Mouse (Mus musculus) limb, embryonic 12.5 days (tissue): ENCODE data around the gene Kti12. TPM values are rescaled to one million over a fixed set of nuclear protein-coding genes. Genes with fewer than 3 reads are reported as not detected.

Experiments used
- ATAC-seq: fragments of 200-750 bp; cut with Nextera tagmentation; 2 replicates; pipeline ENCODE4 v1.8.0; 2017; ENCODE audit warnings: low read depth, moderate TSS enrichment; ENCODE audit not compliant: insufficient number of reproducible peaks, insufficient read depth, low FRiP score, low TSS enrichment
- H3K27ac ChIP-seq: fragments of 300-500 bp; sonication (generic); 2 replicates; pipeline ENCODE4 v1.5.1; 2016; ENCODE audit warnings: mild to moderate bottlenecking, moderate library complexity
- H3K27me3 ChIP-seq: fragments of 300-500 bp; sonication (generic); 2 replicates; pipeline ENCODE4 v1.6.1; 2016; ENCODE audit warnings: mild to moderate bottlenecking, moderate library complexity
- H3K36me3 ChIP-seq: fragments of 300-500 bp; sonication (generic); 2 replicates; pipeline ENCODE4 v1.6.1; 2016; ENCODE audit warnings: mild to moderate bottlenecking, moderate library complexity
- H3K4me1 ChIP-seq: fragments of 300-500 bp; sonication (generic); replicated peaks from 2 replicates; pipeline ENCODE4 v1.6.1; 2016
- H3K4me2 ChIP-seq: fragments of 300-500 bp; sonication (generic); 2 replicates; pipeline ENCODE4 v1.6.1; 2016; ENCODE audit warnings: mild to moderate bottlenecking, moderate library complexity
- H3K4me3 ChIP-seq: fragments of 300-500 bp; sonication (generic); replicated peaks from 2 replicates; pipeline ENCODE4 v1.5.1; 2016; ENCODE audit warnings: mild to moderate bottlenecking
- H3K9ac ChIP-seq: fragments of 300-500 bp; sonication (generic); replicated peaks from 2 replicates; pipeline ENCODE4 v1.6.1; 2016; ENCODE audit warnings: mild to moderate bottlenecking, moderate library complexity
- H3K9me3 ChIP-seq: fragments of 300-500 bp; sonication (generic); 2 replicates; pipeline ENCODE4 v1.6.1; 2016; ENCODE audit warnings: mild to moderate bottlenecking, moderate library complexity
- whole genome bisulfite sequencing: fragments of 180-500 bp; shearing (Covaris S2); methylation state at CpG from one replicate; pipeline ENCODE4 v1.1.7; 2016; 5-methylcytosine and 5-hydroxymethylcytosine counted together
- polyA plus RNA-seq: library from polyadenylated mRNA; unstranded; fragments of >200 nt; fragmentation: Nextera tagmentation; extraction: Ambion mirVana; gene quantifications from 2 replicates; pipeline ENCODE4 v1.2.1, GENCODE M21; 2016

The Kti12 gene
- polyA plus RNA-seq = 53.4 and 54.7 TPM in 2 replicates

DNA sequence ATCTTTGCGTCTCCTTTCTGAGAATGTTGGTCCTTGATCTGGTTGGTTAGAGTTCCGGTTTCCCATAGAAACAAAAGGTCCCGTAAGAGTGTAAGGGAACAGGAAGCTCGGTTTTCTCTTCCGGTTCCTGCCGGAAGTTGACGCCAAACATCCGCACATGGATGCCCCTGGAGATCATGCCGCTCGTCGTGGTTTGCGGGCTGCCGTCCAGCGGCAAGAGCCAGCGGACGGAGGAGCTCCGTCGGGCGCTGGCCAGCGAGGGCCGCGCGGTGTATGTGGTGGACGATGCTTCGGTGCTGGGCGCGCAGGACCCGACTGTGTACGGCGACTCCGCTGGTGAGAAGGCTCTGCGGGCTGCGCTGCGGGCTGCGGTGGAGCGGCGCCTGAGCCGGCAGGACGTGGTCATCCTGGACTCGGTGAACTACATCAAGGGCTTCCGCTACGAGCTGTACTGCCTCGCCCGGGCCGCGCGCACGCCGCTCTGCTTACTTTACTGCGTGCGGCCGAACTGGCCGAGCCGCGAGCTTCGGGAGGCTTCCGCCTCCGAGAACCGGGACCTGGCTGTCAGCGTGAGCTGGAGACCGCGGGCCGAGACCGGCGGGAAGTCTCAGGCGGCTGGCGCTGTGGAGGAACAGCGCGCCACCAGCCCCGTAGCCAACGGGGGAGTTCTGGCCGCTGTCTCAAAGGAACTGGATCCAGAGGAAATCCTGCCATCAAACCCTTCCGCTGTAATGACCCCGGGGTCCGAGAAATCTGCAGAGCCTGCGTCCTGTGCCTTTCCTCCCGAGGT is at the start of gene Kti12:
Gene Kti12, plus strand, starts transcription at position 71 of the 790 bp plus-strand sequence.
- peak within 1 kb of the TSS; percentile 89 for H3K27ac ChIP-seq
- no peaks in the 10 kb centered on the region for H3K27me3 ChIP-seq
- H3K9ac ChIP-seq = peak within 1 kb of the TSS; percentile 84
- peak within 1 kb of the TSS; percentile 92 for H3K4me3 ChIP-seq
- under 1% methylated on average over 77 of the region's 77 CpGs for WGBS
- H3K4me1 ChIP-seq = peaks cover 13% of the 10 kb centered on the region
- peak within 1 kb of the TSS; percentile 97 for H3K4me2 ChIP-seq
- peaks cover 23% of the 10 kb centered on the region for H3K36me3 ChIP-seq
- ATAC-seq = peak; percentile 79
- H3K9me3 ChIP-seq = no peaks in the 10 kb centered on the region

GRCm38 (mm10) chr4:108798083-108798830 is 49.3 kb upstream of the Kti12 start:
- no peak overlapping the region for H3K4me3 ChIP-seq
- no peaks in the 10 kb centered on the region for H3K4me1 ChIP-seq
- H3K4me2 ChIP-seq = no peak overlapping the region
- H3K27ac ChIP-seq = no peak overlapping the region
- no peaks in the 10 kb centered on the region for H3K27me3 ChIP-seq
- no peaks in the 10 kb centered on the region for H3K36me3 ChIP-seq
- H3K9ac ChIP-seq = no peak overlapping the region
- ATAC-seq = no peak
- H3K9me3 ChIP-seq = no peaks in the 10 kb centered on the region
- 55% methylated on average over 2 of the region's 2 CpGs for WGBS

DNA sequence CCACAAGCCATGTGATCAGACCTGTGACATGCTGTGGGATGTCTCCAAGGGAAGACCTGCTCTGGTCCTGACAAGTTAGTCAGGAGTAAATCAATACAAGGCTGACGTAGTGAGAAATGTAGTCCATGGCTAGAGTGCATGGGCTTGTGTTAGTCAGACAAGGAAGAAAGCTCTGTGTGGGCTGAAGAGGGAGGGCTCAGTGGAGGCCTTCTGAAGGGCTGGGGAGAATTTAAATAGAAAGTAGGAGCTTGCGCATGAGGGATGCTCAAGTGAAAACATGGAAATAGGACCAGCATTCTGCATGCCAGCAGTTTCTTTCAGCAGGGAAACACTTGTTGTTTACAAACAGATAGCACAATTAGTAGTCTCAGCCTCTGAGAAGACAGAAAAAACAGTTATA is 44.0 kb upstream of the Kti12 start:
- 88% methylated on average over 2 of the region's 2 CpGs for WGBS
- Histone ChIP-seq H3K27ac (no peak overlapping the region), H3K4me2 (no peak overlapping the region), H3K4me1 (no peaks in the 10 kb centered on the region), H3K9ac (no peak overlapping the region), H3K4me3 (no peak overlapping the region), H3K27me3 (no peaks in the 10 kb centered on the region), H3K9me3 (no peaks in the 10 kb centered on the region), H3K36me3 (no peaks in the 10 kb centered on the region)
- no peak for ATAC-seq

DNA sequence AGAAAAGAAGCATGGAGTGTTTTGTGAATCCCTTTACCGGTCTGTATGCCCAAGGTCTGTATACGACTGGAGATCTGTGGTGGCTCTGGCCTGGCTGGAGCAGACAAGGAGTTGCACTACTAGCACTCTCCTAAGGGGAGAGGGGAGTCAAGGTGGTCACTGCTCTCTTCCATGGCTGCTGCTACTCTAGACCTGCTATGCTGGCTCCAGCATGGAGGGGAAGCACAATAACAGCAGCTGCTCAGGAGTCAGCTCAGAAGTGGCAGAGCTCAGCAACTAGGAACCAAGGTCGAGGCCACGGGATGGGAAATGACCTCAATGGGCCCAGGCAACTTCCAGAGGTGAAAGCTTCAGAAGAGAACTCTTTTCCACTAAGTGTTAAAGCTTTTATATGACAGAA is 36.4 kb upstream of the Kti12 start:
- no peak for ATAC-seq
- Histone ChIP-seq H3K9ac (no peak overlapping the region), H3K9me3 (no peaks in the 10 kb centered on the region), H3K27ac (no peak overlapping the region), H3K4me2 (no peak overlapping the region), H3K36me3 (peaks cover 14% of the 10 kb centered on the region), H3K27me3 (no peaks in the 10 kb centered on the region), H3K4me3 (no peak overlapping the region), H3K4me1 (no peaks in the 10 kb centered on the region)
- 67% methylated on average over 4 of the region's 4 CpGs for WGBS

DNA sequence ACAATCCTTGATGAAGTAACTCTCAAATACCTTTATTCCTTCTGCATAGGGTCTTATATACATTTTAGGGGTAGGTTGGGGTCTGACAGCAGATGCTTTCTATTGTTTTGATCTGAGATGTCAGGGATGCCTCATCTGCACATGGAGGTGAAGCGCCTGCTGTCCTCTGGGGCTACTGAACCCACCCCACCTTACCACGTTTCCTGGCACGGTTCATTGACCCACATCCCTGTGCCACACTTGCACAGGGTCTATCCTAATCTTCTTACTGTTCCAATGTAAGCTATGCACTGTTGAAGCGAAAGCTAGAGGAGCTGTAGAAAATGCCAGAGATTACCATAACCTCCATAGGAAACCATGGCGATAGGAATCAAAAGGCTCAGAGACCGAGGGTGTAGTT is 36.0 kb upstream of the Kti12 start:
- Histone ChIP-seq H3K27ac (no peak overlapping the region), H3K9me3 (no peaks in the 10 kb centered on the region), H3K4me1 (no peaks in the 10 kb centered on the region), H3K9ac (no peak overlapping the region), H3K36me3 (peaks cover 14% of the 10 kb centered on the region), H3K27me3 (no peaks in the 10 kb centered on the region), H3K4me2 (no peak overlapping the region), H3K4me3 (no peak overlapping the region)
- ATAC-seq = no peak
- 75% methylated on average over 6 of the region's 6 CpGs for WGBS

DNA sequence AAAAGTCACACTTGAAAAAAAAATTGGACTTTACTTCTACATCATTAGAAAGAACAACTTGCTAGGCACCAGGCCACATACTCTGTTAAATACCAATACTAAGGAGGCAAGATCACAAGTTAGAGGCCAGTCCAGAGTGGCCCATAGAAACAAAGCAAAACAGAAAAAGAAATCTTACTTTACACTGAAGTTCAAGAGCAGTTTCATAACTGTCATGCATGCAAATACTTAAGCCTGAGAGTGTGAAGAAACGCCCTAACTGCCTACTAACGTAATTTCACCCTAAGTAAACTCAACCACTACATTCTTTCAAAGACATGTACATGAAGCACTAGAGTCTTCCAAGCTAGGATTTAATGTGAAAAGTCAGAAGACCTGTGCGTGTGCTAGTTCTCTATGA is 21.9 kb upstream of the Kti12 start:
- H3K27ac ChIP-seq = no peak overlapping the region
- H3K27me3 ChIP-seq = no peaks in the 10 kb centered on the region
- H3K9ac ChIP-seq = no peak overlapping the region
- 93% methylated on average over 3 of the region's 3 CpGs for WGBS
- no peak for ATAC-seq
- H3K9me3 ChIP-seq = no peaks in the 10 kb centered on the region
- H3K4me1 ChIP-seq = no peaks in the 10 kb centered on the region
- no peak overlapping the region for H3K4me2 ChIP-seq
- H3K36me3 ChIP-seq = peaks cover 89% of the 10 kb centered on the region
- H3K4me3 ChIP-seq = no peak overlapping the region

- H3K36me3 ChIP-seq = peaks cover 85% of the 10 kb centered on the region
- no peak overlapping the region for H3K4me3 ChIP-seq
- no peak overlapping the region for H3K9ac ChIP-seq
- no peak for ATAC-seq
- H3K4me1 ChIP-seq = no peaks in the 10 kb centered on the region
- WGBS = 91% methylated on average over 1 of the region's 1 CpGs
- no peaks in the 10 kb centered on the region for H3K27me3 ChIP-seq
- no peaks in the 10 kb centered on the region for H3K9me3 ChIP-seq
- no peak overlapping the region for H3K27ac ChIP-seq
- H3K4me2 ChIP-seq = no peak overlapping the region
Measured at GRCm38 (mm10) chr4:108826096-108826495, 21.5 kb upstream of the Kti12 start.

DNA sequence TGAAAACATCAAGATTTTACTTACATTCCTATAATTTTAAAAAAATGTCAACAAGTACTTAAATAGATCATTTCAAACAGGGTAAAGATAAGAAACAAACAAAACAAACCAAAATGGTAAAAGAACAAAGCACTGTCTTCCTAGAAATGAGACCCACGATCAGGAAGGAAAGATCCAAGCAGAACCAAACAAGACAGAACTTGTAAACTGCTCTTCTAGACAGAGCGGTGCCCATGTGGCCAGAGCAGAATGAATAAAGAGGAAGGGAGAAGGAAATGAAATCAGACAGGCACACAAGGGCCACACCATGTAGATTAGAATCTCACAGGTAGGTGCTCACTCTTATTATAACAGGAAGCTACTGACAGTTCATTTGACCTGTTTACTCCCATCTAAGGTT is 20.9 kb upstream of the Kti12 start:
- no peak overlapping the region for H3K4me3 ChIP-seq
- no peaks in the 10 kb centered on the region for H3K9me3 ChIP-seq
- no peak for ATAC-seq
- H3K27ac ChIP-seq = no peak overlapping the region
- H3K36me3 ChIP-seq = peaks cover 81% of the 10 kb centered on the region
- no peak overlapping the region for H3K4me2 ChIP-seq
- peaks cover 1% of the 10 kb centered on the region for H3K4me1 ChIP-seq
- 90% methylated on average over 2 of the region's 2 CpGs for WGBS
- no peaks in the 10 kb centered on the region for H3K27me3 ChIP-seq
- H3K9ac ChIP-seq = no peak overlapping the region

DNA sequence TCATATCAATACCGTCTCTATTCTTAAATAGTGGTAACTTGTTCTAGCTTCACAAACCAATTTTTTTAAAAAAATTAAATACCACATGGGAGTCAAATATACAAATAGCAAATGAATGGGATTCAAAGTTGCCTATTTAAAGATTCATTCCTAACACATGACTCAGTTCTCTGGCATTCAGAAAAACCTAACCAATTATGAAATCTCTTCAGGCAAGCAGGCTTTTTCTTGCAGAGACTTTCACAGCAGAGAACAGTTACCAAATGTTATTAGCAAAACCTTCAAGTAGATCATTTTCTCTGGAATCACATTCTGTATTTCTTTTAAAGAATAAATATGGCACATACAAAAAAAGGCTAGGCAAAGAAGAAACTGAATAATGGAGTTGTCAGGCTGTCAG is 16.9 kb upstream of the Kti12 start:
- no peaks in the 10 kb centered on the region for H3K9me3 ChIP-seq
- H3K4me3 ChIP-seq = no peak overlapping the region
- H3K4me1 ChIP-seq = peaks cover 13% of the 10 kb centered on the region
- ATAC-seq = no peak
- no peak overlapping the region for H3K27ac ChIP-seq
- H3K9ac ChIP-seq = no peak overlapping the region
- H3K27me3 ChIP-seq = no peaks in the 10 kb centered on the region
- no peak overlapping the region for H3K4me2 ChIP-seq
- H3K36me3 ChIP-seq = peaks cover 44% of the 10 kb centered on the region
- 94% methylated on average over 1 of the region's 1 CpGs for WGBS

DNA sequence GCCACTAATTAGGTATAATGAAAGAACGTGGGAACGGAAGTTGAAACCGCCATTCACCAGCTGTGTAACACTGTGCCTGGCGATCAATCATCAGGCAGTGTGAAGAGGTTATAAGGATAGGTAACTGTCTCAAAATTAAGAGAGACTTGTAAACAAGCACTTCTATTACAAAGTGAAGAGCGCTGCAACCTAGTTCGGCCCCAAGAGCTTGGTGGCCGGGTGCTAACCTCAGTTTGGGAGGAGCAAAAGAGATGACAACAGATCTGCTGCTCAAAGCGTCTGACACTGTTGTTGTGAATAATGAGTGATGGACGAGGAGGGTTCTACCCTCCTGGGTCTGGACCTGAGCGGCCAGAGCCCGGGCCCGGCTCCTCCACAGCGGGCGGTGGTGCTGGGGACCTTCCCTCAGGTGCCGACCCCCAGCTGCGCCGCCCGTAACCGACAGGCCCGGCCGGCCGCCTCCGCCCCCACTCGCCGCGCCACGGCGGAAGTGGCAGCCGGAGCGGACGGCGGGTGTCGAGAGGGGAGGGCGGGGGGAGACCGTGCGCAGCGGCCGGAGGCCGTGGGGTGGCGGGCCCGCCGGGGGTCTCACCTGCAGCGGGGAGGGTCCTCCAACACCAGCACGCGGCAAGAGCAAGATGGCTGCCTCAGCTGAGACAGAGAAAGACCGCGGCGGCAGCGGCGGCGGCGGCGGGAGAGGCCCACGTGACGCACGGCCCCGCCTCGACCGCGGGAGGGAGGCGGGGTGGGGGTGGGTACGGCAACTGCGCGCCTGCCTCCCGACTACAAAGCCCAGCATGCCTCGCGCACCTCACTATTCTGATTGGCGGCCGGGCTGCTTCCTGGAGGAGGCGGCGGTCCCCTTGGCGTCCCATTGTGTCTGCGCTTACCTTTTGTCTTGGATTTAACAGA is 14.4 kb upstream of the Kti12 start, which contains the start of gene Btf3l4:
Gene Btf3l4, minus strand, starts transcription at position 699 of the 912 bp plus-strand sequence.
- Histone ChIP-seq H3K9ac (peak within 1 kb of the TSS; percentile 98), H3K36me3 (peaks cover 22% of the 10 kb centered on the region), H3K4me2 (peak within 1 kb of the TSS; percentile 66), H3K4me3 (peak within 1 kb of the TSS; percentile 90), H3K4me1 (peaks cover 30% of the 10 kb centered on the region), H3K9me3 (no peaks in the 10 kb centered on the region), H3K27me3 (no peaks in the 10 kb centered on the region), H3K27ac (peak within 1 kb of the TSS; percentile 99)
- WGBS = under 1% methylated on average over 72 of the region's 73 CpGs
- ATAC-seq = peak; percentile 93

DNA sequence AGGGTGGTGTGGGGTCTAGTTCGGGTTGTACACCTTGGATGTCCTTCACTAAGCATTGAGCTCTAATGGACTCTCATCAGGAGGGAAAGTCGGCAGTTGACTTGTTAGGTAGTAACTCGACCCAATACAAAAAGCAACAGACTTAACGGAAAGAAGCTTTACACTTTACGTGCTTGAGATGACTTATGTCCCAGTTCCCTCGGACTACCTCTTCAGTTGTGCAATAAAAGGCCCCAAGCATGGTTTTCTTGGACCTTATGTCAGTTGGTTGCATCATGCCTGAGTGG is 13.8 kb upstream of the Kti12 start:
- Histone ChIP-seq H3K9ac (peak overlapping the region; percentile 98), H3K27ac (peak overlapping the region; percentile 99), H3K4me2 (peak overlapping the region; percentile 65), H3K27me3 (no peaks in the 10 kb centered on the region), H3K4me3 (peak overlapping the region; percentile 90), H3K36me3 (peaks cover 16% of the 10 kb centered on the region), H3K9me3 (no peaks in the 10 kb centered on the region), H3K4me1 (peaks cover 31% of the 10 kb centered on the region)
- WGBS = 1% methylated on average over 6 of the region's 6 CpGs
- no peak for ATAC-seq
